Mouse (Mus musculus): ENCODE measurements around the gene St7. TPM values are rescaled to one million over a fixed set of nuclear protein-coding genes. Genes with fewer than 3 reads are reported as not detected.

St7 gene
- polyA plus RNA-seq, 3 experiments from 2014 or later, result 2.1 to 4.8 (median 3.9) TPM

GRCm38 (mm10) chr6:17912312-17912711 lies 219.6 kb downstream of the St7 start:
- ATAC-seq, result no peak

DNA sequence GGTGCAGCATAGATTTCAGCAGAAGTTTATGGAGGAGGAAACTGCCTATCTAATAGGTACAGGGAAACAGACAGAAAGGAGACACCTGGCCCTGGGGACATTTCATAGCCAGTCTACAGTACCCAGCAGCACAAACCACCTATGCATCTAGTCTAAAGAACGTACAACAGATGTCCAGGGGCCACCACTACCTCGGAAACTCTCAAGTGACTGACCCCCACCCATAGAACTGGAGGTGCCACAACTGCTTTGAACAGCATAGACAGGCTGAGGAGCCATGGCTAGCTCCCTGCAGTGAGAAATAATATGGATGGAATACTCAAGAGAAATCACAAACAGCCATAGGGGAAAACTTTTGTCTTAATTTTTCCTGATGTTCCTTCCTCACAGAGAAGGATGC lies 220.1 kb downstream of the St7 start:
- no peak for ATAC-seq

DNA sequence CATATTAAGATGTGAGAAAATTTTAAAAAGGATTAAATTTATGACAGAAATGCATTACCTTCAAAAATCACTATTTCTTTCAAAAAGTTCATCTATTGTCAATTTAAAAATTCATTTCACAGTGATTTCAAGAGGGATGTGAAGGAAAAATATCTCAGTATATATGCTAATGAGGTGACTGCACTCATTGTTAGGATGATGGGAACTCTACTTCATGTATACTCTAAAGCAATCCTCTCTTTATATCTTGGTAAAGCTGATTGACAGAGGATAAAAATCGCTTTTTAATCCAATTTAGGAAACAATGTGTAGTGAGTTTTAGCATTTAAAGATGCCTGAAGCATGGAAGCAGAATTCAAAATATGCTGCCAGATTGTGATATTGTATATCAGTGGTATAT lies 220.6 kb downstream of the St7 start:
- no peak for ATAC-seq

DNA sequence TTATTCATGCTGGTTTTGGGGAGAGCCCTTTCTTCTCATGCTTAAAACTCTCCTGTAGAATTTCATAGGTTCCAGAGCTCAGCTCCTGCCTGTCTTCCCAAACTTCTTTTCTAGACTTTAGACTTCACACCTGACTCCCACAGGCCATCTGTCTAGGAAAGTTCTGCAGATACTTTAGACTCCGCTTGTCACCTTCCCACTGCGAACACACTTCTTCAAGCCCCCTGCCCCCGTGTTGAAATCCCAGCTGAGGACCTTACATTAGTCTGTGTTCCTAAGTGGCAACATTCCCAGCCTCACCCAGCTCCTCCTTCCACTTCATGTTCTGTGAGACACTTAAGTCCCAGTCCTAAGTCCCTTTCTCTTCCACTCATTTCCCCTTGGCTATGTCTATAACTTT lies 221.6 kb downstream of the St7 start:
- no peak for ATAC-seq

DNA sequence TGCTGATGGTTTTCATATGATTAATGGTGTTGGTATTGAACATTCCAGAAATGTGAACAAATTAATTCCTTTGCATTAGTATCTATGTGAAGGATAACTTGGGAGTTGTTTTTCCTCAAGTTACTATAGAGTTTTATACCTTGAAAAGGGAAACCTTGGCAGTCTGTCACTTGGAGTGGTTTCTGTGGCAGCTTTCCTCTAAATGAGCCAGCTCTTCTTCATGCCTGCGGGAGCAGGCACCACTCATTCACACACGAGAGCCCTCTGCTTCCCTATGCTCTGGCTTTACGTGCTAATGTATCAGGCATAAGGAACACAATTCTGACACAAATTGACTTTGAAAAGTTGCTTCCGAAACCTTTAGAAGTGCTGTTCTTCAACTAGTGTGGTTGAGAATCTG lies 224.5 kb downstream of the St7 start:
- ATAC-seq, result no peak

GRCm38 (mm10) chr6:17922180-17922579 lies 229.4 kb downstream of the St7 start:
- no peak for ATAC-seq

- ATAC-seq, result peak; percentile 49
Measured at GRCm38 (mm10) chr6:17922967-17923366, 230.2 kb downstream of the St7 start.

DNA sequence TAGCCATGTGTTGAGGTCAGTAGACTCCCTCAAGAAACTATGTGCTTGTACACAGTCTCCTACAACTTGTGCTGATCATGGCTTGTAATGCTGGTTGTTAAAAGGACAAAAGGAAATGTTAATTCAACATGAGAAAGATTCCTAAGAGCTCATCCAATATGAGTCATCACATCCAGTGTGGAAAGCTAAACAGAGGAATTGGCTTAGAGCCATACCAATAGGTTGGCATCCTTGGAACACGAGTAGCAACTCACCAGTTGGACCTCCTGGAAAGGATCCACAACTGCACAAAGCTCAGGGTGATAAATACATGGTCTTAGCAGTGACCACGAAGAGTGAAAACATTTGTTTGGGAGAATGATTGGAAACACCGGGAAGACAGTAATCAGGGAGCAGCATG lies 230.6 kb downstream of the St7 start:
- peak; percentile 6 for ATAC-seq

DNA sequence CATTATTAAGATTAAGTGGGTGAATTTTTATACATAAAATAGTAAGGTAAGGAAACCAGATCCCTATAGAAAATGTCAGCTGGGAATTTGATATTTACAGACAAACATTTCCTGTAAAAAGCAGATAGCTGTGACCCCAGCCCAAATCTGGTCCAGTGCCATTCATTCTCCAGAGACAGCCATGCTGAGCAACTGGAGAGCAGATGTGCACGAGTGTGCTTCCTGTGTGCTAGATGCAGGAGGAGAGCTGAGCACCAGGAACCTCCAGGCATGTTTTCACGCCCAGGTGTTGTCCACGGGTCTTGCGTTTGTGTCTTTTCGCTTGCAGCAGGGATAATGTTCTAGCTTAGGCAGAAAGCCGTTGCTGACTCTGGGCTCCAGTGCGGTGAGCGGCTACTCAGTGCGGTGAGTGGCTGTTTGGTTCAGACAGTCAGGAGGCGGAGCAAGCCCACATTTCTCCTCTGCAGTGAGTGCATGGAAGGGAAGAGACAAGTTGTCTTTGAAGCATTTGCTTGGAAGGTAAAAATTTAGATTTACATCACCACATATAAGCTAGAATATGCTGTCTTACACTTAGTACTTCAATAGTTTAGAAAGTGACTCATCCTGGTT lies 231.3 kb downstream of the St7 start:
- ATAC-seq, result no peak

DNA sequence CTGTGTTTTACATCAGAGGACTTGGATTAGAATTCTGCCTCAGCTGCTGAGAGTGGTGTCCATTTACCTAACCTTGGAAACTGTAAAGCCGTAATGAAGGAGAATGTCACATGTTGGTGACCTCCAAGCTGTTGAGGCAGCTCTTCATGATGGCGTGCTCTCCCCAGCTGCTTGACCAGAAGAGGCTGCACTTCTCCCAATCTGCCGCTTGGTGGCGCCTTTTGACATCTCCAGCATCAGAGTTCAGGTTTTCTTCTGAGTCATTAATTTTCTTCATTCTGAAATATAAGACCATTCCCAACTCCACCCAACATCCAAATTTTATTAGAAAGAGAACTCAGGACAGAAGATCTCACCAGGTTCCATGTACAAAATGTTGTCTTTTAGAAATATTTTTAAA lies 232.5 kb downstream of the St7 start:
- ATAC-seq, result peak; percentile 6

- no peak for ATAC-seq
Measured at GRCm38 (mm10) chr6:17927746-17928145, 235.0 kb downstream of the St7 start.

GRCm38 (mm10) chr6:17931187-17931586 lies 238.5 kb downstream of the St7 start:
- ATAC-seq, result no peak

- peak; percentile 84 for ATAC-seq
Measured at GRCm38 (mm10) chr6:17931835-17932234, 239.1 kb downstream of the St7 start.

DNA sequence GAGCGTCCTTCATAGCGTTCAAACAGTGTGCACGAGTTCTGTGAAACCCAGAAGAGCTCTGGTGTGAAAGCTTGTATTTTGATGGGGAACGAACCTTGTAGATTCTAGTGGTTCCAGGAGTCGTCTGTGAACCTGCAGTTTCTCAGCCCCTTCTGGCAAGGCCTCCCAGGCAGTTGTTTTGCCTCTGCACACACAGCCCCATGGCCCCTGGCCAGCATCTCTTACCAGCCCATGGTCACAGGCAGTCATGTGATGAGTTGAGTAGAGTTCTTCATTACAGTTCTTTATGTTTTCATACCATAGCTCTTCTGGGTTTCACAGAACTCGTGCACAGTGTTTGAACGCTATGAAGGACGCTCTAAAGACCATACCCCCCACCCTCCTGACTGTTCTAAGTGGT lies 240.1 kb downstream of the St7 start:
- ATAC-seq, result no peak

DNA sequence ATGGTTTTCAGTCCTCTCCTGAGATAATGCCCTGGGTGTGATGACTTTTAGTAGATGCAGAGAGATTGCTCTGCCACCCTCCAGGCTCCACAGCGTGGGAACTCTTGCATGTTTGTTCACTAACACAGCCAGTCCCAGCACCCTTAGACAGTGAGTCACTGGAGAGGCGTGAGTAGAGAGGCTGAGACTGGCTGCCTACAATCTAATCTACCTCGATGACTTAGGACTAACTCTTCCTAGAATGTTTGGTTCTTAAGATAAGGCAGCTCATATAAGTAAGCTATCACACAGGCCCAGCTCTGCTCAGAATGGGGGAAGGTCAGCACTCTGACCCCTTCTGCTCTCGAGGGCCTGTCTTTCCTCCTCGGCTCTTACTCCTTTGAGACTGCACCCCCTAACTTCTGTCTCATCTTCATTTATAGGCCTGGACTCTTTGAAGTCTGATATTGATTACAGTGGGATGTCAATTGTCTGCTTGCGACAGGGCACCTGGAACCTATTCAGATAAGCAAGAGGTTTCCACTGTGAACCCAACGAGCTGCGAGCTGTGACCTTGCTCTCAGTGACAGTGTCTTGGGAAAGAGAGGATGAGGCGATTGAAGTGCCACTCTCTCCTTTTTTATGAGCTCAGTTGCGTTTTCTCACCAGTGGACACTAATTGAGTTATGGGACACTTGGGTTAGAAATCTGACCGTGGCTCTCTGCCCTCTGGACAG lies 246.1 kb downstream of the St7 start:
- ATAC-seq, result no peak

- ATAC-seq, result no peak
Measured at GRCm38 (mm10) chr6:17941916-17942315, 249.2 kb downstream of the St7 start.

- ATAC-seq, result no peak
Measured at GRCm38 (mm10) chr6:17942344-17942743, 249.6 kb downstream of the St7 start.

- ATAC-seq, result no peak
Measured at GRCm38 (mm10) chr6:17943877-17944617, 251.3 kb downstream of the St7 start.

GRCm38 (mm10) chr6:17946456-17946855 lies 253.7 kb downstream of the St7 start:
- ATAC-seq, result no peak

DNA sequence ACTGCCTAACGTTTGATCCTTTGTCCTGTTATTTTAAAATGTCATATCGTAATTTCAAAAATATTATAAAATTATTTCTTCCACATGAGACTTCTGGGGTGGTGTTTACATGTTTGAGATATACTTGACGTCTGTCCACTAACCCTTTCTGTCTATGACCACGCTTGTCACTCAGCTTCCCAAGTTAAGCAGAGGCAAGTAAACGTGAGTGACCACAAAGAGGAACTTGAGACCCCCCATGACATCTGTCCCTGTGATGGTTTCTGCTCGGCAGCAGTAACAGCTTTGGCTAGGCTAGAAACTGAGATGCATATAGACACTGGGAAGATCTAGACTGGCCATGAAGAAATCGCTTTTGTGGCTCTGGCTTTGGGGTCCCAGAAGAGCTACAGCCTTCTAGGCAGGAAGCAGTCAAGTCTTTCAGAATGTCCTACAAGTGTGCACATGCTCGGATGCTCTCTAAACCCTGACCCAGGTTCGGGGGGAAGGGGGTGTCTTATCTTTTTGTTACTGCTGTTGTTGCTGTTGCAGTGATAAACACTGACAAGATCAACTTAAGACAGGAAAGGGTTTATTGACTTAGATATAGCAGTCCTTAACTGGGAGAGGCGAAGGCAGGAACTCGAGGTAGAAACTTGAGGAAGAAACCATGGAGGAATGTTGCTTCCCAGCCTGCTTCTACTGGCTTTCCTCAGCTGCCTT lies 254.5 kb downstream of the St7 start:
- no peak for ATAC-seq

GRCm38 (mm10) chr6:17949103-17949502 lies 256.4 kb downstream of the St7 start:
- ATAC-seq, result no peak

DNA sequence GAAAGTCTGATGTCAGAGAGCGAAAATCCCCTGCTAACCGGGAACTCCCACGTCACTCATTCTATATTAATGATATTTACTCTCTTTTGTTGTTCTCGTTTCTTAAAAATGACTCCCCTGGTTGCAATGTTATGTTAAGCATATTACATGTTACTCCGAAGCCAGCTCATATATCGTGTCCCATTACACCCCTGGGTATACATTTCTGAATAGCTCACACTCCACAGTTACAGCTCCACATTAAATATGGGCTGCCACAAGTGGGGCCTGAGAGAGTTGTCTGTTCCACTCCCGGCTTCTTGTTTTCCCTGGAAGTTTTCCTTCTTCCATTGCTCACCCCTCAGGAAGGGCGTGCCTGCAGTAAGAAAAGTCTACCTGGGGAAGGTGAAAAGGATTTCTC lies 259.0 kb downstream of the St7 start:
- no peak for ATAC-seq

DNA sequence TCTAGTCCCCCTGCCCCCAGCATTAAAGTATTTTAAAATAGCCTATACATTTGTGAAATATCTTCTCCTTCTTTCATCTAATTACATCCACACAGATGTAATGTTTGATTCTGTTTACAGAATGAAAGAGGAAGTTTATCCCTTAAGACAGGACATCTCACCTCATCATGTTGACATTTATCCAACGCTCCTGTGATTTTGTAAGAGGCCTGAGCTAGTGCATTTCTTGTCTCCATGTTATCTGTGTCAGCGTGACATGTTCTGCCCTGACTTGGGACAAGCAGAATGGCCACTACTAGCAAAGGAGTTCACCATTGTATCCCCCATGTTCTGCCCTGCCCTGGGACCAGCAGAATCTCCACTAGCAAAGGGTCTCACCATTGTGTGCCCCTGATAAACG lies 270.7 kb downstream of the St7 start:
- no peak for ATAC-seq

All from inflammation-experienced regulatory T-cells, adult 6 months (primary cell).